Mouse (Mus musculus): ENCODE data around the gene Slc43a1.

DNA sequence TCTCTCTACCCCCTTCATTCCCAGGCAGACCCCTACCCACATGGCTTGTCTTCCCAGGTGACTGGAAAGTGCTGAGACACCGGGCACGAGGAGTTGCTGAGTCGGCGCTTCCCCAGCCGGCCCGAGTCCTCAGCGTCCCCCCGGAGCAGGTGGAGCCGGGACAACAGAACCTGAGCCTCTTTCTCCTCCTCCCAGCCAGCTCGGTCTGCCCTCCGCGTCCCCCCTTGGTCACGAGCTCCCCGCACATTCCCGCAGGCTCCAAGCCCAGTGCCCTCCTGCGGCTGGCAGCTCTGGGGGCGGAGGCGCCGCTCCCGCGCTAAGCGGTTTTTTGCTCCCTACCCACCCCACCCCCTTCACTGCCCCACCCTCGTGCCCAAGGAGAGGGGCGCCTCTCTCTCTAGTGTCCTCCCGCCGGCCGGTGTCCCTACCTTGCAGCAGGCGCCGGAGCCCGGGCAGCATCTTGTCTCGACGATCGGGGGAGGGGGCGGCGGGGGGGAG, 47.6 kb downstream of the Slc43a1 start, which contains the start of gene Rtn4rl2:
- no peak for TF ChIP-seq CTCF (IDR thresholded peaks at IDR 0.05; ENCODE audit: extremely low read depth, insufficient read length, insufficient replicate concordance, low read depth, low read length)
- no peak for TF ChIP-seq POLR2A (IDR thresholded peaks at IDR 0.05; ENCODE audit: low read depth, low read length)
